Mouse (Mus musculus): ENCODE measurements around the gene Pias3. TPM values are rescaled to one million over a fixed set of nuclear protein-coding genes. Genes with fewer than 3 reads are reported as not detected.

The Pias3 gene
- polyA plus RNA-seq, 1 experiment = 31.8 TPM

- H3K4me3 ChIP-seq (ENCODE audit: low read depth, low read length) = no peak overlapping the region
- no peaks in the 10 kb centered on the region for H3K27me3 ChIP-seq (ENCODE audit: control insufficient read depth, insufficient read depth, low read length, poor library complexity, severe bottlenecking)
- no peaks in the 10 kb centered on the region for H3K9me3 ChIP-seq (replicated peaks; ENCODE audit: control insufficient read depth, insufficient read depth, low read length, poor library complexity, severe bottlenecking)
- TF ChIP-seq CTCF (IDR thresholded peaks at IDR 0.05; ENCODE audit: low read depth, low read length) (no peak), EP300 (IDR thresholded peaks at IDR 0.05; ENCODE audit: insufficient read depth, low read depth, low read length) (no peak), POLR2A (IDR thresholded peaks at IDR 0.05; ENCODE audit: insufficient read depth, low read length) (no peak)
- no peaks in the 10 kb centered on the region for H3K4me1 ChIP-seq (ENCODE audit: control insufficient read depth, insufficient read depth, low read length)
- H3K36me3 ChIP-seq (ENCODE audit: control insufficient read depth, insufficient read depth, low read length, poor library complexity, severe bottlenecking) = peaks cover 22% of the 10 kb centered on the region
- H3K9ac ChIP-seq (ENCODE audit: low read depth, poor library complexity, severe bottlenecking) = no peak overlapping the region
- no peak overlapping the region for H3K27ac ChIP-seq (ENCODE audit: insufficient read depth, low read length)
These were observed 18.1 kb downstream of the Pias3 start for GRCm38 (mm10) chr3:96714286-96714685.

DNA sequence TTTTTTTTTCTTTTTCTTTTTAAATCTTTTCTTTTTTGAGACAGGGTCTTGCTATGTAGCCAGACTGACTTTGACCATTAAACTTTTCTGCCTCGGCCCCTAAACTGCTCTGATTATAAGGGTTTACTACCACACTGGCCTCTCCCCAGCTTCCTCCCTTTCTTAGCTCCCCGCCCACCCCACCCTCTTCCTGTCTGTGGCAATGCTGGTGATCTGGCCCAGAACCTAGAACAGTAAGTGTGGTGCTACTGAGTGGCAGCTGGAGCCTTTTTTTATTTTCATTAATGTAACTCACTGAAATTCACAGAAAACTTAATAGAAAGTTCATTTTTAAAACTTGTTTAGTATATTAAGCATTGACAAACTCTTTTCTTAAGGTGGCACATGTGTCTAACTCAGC is 19.7 kb downstream of the Pias3 start:
- no peaks in the 10 kb centered on the region for H3K27me3 ChIP-seq (ENCODE audit: control insufficient read depth, insufficient read depth, low read length, poor library complexity, severe bottlenecking)
- H3K9ac ChIP-seq (ENCODE audit: low read depth, poor library complexity, severe bottlenecking) = no peak overlapping the region
- H3K9me3 ChIP-seq (replicated peaks; ENCODE audit: control insufficient read depth, insufficient read depth, low read length, poor library complexity, severe bottlenecking) = no peaks in the 10 kb centered on the region
- no peak for TF ChIP-seq CTCF (IDR thresholded peaks at IDR 0.05; ENCODE audit: low read depth, low read length)
- peaks cover 23% of the 10 kb centered on the region for H3K36me3 ChIP-seq (ENCODE audit: control insufficient read depth, insufficient read depth, low read length, poor library complexity, severe bottlenecking)
- no peaks in the 10 kb centered on the region for H3K4me1 ChIP-seq (ENCODE audit: control insufficient read depth, insufficient read depth, low read length)
- H3K4me3 ChIP-seq (ENCODE audit: low read depth, low read length) = no peak overlapping the region
- H3K27ac ChIP-seq (ENCODE audit: insufficient read depth, low read length) = no peak overlapping the region

- no peaks in the 10 kb centered on the region for H3K9me3 ChIP-seq (replicated peaks; ENCODE audit: control insufficient read depth, insufficient read depth, low read length, poor library complexity, severe bottlenecking)
- H3K4me3 ChIP-seq (ENCODE audit: low read depth, low read length) = peak overlapping the region; percentile 42
- H3K27ac ChIP-seq (ENCODE audit: insufficient read depth, low read length) = no peak overlapping the region
- peak overlapping the region; percentile 1; the same call in 1 of the 2 replicates for H3K9ac ChIP-seq (ENCODE audit: low read depth, poor library complexity, severe bottlenecking)
- no peaks in the 10 kb centered on the region for H3K27me3 ChIP-seq (ENCODE audit: control insufficient read depth, insufficient read depth, low read length, poor library complexity, severe bottlenecking)
- TF ChIP-seq EP300 (IDR thresholded peaks at IDR 0.05; ENCODE audit: insufficient read depth, low read depth, low read length) (no peak), CTCF (IDR thresholded peaks at IDR 0.05; ENCODE audit: low read depth, low read length) (peak; percentile 73)
- H3K4me1 ChIP-seq (ENCODE audit: control insufficient read depth, insufficient read depth, low read length) = no peaks in the 10 kb centered on the region
- peaks cover 22% of the 10 kb centered on the region for H3K36me3 ChIP-seq (ENCODE audit: control insufficient read depth, insufficient read depth, low read length, poor library complexity, severe bottlenecking)
These were observed 23.0 kb downstream of the Pias3 start for GRCm38 (mm10) chr3:96719173-96719572.

GRCm38 (mm10) chr3:96727343-96727827 is 31.2 kb downstream of the Pias3 start, which contains the start of the genes Polr3c and Rnf115:
Polr3c (minus strand) TSS chr3:96727628.
Rnf115 (plus strand) TSS chr3:96727664.
- no peaks in the 10 kb centered on the region for H3K27me3 ChIP-seq (ENCODE audit: control insufficient read depth, insufficient read depth, low read length, poor library complexity, severe bottlenecking)

GRCm38 (mm10) chr3:96727828-96728633 is 31.8 kb downstream of the Pias3 start:
- Histone ChIP-seq H3K27me3 (ENCODE audit: control insufficient read depth, insufficient read depth, low read length, poor library complexity, severe bottlenecking) (no peaks in the 10 kb centered on the region), H3K27ac (ENCODE audit: insufficient read depth, low read length) (no peak overlapping the region; the same call in 1 of the 2 replicates), H3K36me3 (ENCODE audit: control insufficient read depth, insufficient read depth, low read length, poor library complexity, severe bottlenecking) (no peaks in the 10 kb centered on the region), H3K9ac (ENCODE audit: low read depth, poor library complexity, severe bottlenecking) (peak overlapping the region; percentile 87), H3K4me3 (ENCODE audit: low read depth, low read length) (peak overlapping the region; percentile 99), H3K9me3 (replicated peaks; ENCODE audit: control insufficient read depth, insufficient read depth, low read length, poor library complexity, severe bottlenecking) (no peaks in the 10 kb centered on the region), H3K4me1 (ENCODE audit: control insufficient read depth, insufficient read depth, low read length) (peaks cover 8% of the 10 kb centered on the region)
- no peak for TF ChIP-seq CTCF (IDR thresholded peaks at IDR 0.05; ENCODE audit: low read depth, low read length)
- no peak for TF ChIP-seq POLR2A (IDR thresholded peaks at IDR 0.05; ENCODE audit: insufficient read depth, low read length)
- TF ChIP-seq EP300 (IDR thresholded peaks at IDR 0.05; ENCODE audit: insufficient read depth, low read depth, low read length) = no peak

More at GRCm38 (mm10) chr3:96727343-96727827, 31.2 kb downstream of the Pias3 start, which contains the start of the genes Polr3c and Rnf115:
- no peak within 1 kb of the TSS; the same call in 1 of the 2 replicates for H3K27ac ChIP-seq (ENCODE audit: insufficient read depth, low read length)
- peak within 1 kb of the TSS; percentile 99 for H3K4me3 ChIP-seq (ENCODE audit: low read depth, low read length)
- H3K9me3 ChIP-seq (replicated peaks; ENCODE audit: control insufficient read depth, insufficient read depth, low read length, poor library complexity, severe bottlenecking) = no peaks in the 10 kb centered on the region
- H3K4me1 ChIP-seq (ENCODE audit: control insufficient read depth, insufficient read depth, low read length) = peaks cover 8% of the 10 kb centered on the region
- TF ChIP-seq EP300 (IDR thresholded peaks at IDR 0.05; ENCODE audit: insufficient read depth, low read depth, low read length) (no peak), POLR2A (IDR thresholded peaks at IDR 0.05; ENCODE audit: insufficient read depth, low read length) (peak; percentile 21), CTCF (IDR thresholded peaks at IDR 0.05; ENCODE audit: low read depth, low read length) (no peak)
- H3K9ac ChIP-seq (ENCODE audit: low read depth, poor library complexity, severe bottlenecking) = peak within 1 kb of the TSS; percentile 87
- peaks cover 2% of the 10 kb centered on the region; the same call in 1 of the 2 replicates for H3K36me3 ChIP-seq (ENCODE audit: control insufficient read depth, insufficient read depth, low read length, poor library complexity, severe bottlenecking)

Measured in ES-Bruce4 (cell line).